Mouse (Mus musculus) erythroblast, embryonic 14.5 days (primary cell): Measurements from ENCODE around the gene Gpbp1. TPM values are rescaled to one million over a fixed set of nuclear protein-coding genes. Genes with fewer than 3 reads are reported as not detected.

Experiments used
- H3K27me3 ChIP-seq: 2 replicates; pipeline ENCODE4 v1.6.1; 2012; ENCODE audit warnings: inconsistent platforms; ENCODE audit not compliant: control insufficient read depth
- H3K36me3 ChIP-seq: 2 replicates; pipeline ENCODE4 v1.6.1; 2012; ENCODE audit warnings: mild to moderate bottlenecking, inconsistent platforms; ENCODE audit not compliant: control insufficient read depth
- H3K4me1 ChIP-seq: 2 replicates; pipeline ENCODE4 v1.6.1; 2012; ENCODE audit warnings: inconsistent platforms; ENCODE audit not compliant: control insufficient read depth
- H3K4me3 ChIP-seq: replicated peaks from 2 replicates; pipeline ENCODE3; 2012; ENCODE audit warnings: moderate library complexity, mild to moderate bottlenecking, inconsistent platforms
- H3K9me3 ChIP-seq: 2 replicates; pipeline ENCODE4 v1.6.1; 2012; ENCODE audit warnings: low read length, inconsistent platforms, mixed read lengths; ENCODE audit not compliant: control insufficient read depth
- GATA1 ChIP-seq: IDR thresholded peaks from 2 replicates; pipeline ENCODE4 v1.6.1; 2012; ENCODE audit warnings: low read length, inconsistent platforms, mixed read lengths
- TAL1 ChIP-seq: IDR thresholded peaks from 3 replicates; pipeline ENCODE4 v1.6.1; 2012; ENCODE audit warnings: low read length, inconsistent platforms, mixed read lengths
- polyA plus RNA-seq: library from polyadenylated mRNA; stranded (reverse); fragments of >175 nt; gene quantifications from 2 replicates; pipeline ENCODE4 v1.2.3, GENCODE M21; 2012

Gpbp1 gene
- polyA plus RNA-seq: 0.45 and 0.73 TPM in 2 replicates

DNA sequence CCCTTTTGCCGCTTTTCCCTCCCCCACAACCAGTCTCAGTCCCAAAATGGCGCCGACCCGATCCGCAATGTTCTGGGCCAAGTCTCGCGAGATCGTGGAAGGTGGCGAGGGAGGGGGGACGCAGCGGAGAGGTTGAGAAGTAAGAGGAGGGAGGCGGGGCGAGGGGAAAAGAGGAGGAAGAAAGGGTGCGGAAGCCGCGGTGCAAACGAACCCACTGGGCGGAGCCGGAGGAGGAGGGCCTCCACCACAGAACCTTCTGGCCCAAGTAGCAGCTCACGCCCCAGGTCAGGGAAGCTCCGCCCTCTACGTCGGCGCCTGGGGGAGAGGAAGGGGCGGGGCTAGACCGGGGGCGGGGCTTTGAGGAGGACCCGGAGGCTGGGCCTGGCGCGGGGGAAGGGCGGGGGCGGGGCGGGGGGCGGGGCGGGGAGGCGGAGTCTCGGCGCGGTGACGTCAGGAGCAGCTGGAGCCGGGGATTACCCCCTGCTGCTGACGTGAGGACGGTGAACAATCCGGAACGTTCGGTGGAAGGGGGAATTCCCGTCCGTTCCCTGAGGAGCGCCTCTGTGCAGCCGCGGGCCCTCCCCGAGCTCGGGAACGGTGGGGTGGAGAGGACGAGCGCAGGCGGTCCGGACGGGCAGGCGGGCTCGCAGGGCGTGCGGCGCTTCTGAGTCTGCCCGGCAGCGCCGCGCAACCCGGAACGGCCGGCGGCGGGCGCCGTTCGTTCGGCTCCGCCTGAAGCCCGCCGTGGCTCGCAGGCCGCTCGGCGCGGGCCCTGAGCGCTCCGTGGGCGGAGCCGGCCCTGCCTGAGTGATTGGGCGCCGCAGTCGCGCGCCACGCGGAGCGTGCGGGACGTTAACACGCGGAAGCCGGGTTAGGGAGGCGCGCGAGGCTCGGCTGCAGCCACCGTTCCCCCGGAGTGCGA lies at the start of gene Gpbp1:
TSS of gene Gpbp1 (minus strand) at position 310 of the 922 bp plus-strand sequence.
- no peak for TF ChIP-seq GATA1
- no peak for TF ChIP-seq TAL1
- Histone ChIP-seq H3K9me3 (no peaks in the 10 kb centered on the region), H3K36me3 (peaks cover 20% of the 10 kb centered on the region), H3K4me3 (peak within 1 kb of the TSS; percentile 98), H3K4me1 (peaks cover 38% of the 10 kb centered on the region), H3K27me3 (peaks cover 41% of the 10 kb centered on the region)

- peaks cover 10% of the 10 kb centered on the region for H3K4me1 ChIP-seq
- H3K9me3 ChIP-seq: no peaks in the 10 kb centered on the region
- no peaks in the 10 kb centered on the region for H3K36me3 ChIP-seq
- TF ChIP-seq TAL1 (no peak), GATA1 (no peak)
- H3K4me3 ChIP-seq: no peak overlapping the region
- H3K27me3 ChIP-seq: no peaks in the 10 kb centered on the region
Measured at GRCm38 (mm10) chr13:111537718-111538117, 47.8 kb upstream of the Gpbp1 start.

GRCm38 (mm10) chr13:111536207-111536887 lies 46.4 kb upstream of the Gpbp1 start:
- no peak overlapping the region for H3K4me3 ChIP-seq
- TF ChIP-seq TAL1 (no peak), GATA1 (no peak)
- no peaks in the 10 kb centered on the region for H3K36me3 ChIP-seq
- no peaks in the 10 kb centered on the region for H3K27me3 ChIP-seq
- H3K4me1 ChIP-seq: peaks cover 10% of the 10 kb centered on the region
- no peaks in the 10 kb centered on the region for H3K9me3 ChIP-seq

DNA sequence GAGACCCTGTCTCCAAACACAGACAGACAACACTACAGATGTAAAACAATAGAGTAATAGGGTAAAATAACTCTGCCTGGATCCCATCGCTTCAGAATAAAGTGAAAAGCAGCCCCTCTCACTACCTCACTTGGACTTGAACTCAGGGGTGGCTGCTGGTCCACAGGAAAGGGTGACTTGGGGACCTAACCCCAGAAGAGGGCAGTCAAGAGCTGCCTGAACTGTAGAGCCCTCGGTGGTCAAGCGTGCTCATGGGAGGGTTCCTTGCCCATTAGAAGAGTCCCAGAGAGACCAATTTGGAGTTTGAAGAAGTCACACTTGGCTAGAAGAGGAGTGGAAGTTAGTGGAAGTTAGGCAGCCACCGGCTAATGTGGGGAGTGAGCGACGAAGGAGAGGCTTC lies 44.2 kb upstream of the Gpbp1 start:
- Histone ChIP-seq H3K36me3 (no peaks in the 10 kb centered on the region), H3K4me1 (peaks cover 10% of the 10 kb centered on the region), H3K4me3 (no peak overlapping the region), H3K9me3 (no peaks in the 10 kb centered on the region), H3K27me3 (no peaks in the 10 kb centered on the region)
- no peak for TF ChIP-seq TAL1
- TF ChIP-seq GATA1: no peak

DNA sequence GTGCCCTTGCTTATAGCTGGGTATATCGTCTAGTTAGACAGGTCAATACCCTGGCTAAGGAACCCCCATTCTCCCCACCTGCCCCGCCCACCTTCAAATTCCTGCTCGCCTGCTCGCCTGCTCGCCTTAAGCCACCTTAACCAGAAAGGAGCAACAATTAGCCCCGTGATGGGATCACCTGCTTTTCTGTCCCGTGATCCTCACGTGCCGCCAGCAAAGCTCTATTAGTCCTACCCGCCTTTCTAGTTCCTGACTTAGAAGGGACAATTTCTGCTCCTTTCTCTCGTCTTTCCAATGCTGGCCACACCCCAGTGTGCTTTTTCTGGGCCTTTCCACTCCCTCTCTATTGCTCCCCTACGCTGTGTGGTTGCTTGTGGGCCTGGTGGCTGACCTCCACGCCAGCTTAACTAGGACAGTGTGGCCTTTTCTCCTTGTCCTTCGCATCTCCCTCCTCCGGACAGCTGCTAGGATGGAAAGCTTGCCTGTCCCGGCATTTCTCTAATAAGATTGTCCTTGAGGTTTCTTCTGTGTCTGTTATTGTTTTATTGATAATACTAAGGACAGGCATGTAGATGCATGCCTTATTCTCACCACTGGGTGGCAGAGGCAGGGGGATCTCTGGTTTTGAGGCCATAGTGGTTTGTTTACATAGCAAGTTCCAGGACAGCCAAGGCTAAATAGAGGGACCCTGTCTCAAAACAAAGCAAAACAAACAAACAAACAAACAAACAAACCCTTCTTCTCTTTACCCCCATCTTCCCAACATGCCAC lies 42.5 kb upstream of the Gpbp1 start:
- no peaks in the 10 kb centered on the region for H3K27me3 ChIP-seq
- H3K9me3 ChIP-seq: no peaks in the 10 kb centered on the region
- TF ChIP-seq GATA1 (no peak), TAL1 (no peak)
- H3K4me1 ChIP-seq: peaks cover 10% of the 10 kb centered on the region
- H3K36me3 ChIP-seq: no peaks in the 10 kb centered on the region
- H3K4me3 ChIP-seq: no peak overlapping the region

DNA sequence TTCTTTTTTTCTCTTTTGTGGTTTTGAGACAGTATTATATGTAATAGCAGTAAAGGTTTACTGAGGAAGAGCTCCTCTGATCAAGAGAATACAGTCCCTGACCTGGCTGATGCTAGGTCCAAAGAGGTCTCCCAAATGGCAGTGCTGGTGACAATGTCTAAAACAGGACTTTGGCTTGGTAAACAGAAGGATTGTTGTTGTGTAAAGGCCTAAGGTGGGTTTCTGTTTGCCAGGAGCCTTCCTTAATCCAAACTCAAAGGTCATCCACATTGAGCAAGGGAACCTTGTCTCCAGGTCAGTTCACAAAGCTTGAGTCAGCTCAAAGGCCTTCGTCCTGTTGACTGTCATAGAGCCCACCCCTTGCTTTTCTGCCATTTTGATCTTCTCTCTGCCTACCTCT lies 41.8 kb upstream of the Gpbp1 start:
- Histone ChIP-seq H3K4me1 (peaks cover 10% of the 10 kb centered on the region), H3K9me3 (no peaks in the 10 kb centered on the region), H3K27me3 (no peaks in the 10 kb centered on the region), H3K36me3 (no peaks in the 10 kb centered on the region), H3K4me3 (no peak overlapping the region)
- TF ChIP-seq GATA1 (no peak), TAL1 (no peak)

GRCm38 (mm10) chr13:111524277-111524676 lies 34.4 kb upstream of the Gpbp1 start:
- no peaks in the 10 kb centered on the region for H3K4me1 ChIP-seq
- no peaks in the 10 kb centered on the region for H3K36me3 ChIP-seq
- no peaks in the 10 kb centered on the region for H3K9me3 ChIP-seq
- H3K27me3 ChIP-seq: no peaks in the 10 kb centered on the region
- no peak overlapping the region for H3K4me3 ChIP-seq
- TF ChIP-seq TAL1 (no peak), GATA1 (no peak)

DNA sequence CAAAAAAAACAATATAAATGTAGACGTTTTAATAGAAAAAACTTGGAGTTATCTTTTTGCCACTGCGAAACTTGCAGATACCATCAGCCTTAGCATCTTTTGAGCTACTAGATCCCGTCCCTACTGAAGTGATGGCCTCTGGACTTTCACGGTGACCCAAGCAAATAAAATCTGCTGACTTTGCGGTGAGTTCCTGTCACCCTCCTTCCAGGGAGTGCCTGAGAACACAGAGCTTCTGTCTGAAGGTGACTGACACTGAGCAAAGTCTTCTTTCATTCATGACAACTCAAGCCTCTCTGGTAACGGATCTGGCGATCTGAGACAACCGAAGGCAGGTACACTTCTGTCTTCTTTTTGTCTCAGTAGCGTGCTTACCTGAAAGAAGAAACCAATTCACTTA lies 32.4 kb upstream of the Gpbp1 start:
- Histone ChIP-seq H3K4me3 (no peak overlapping the region), H3K9me3 (no peaks in the 10 kb centered on the region), H3K27me3 (no peaks in the 10 kb centered on the region), H3K4me1 (no peaks in the 10 kb centered on the region), H3K36me3 (no peaks in the 10 kb centered on the region)
- TF ChIP-seq TAL1 (no peak), GATA1 (no peak)

DNA sequence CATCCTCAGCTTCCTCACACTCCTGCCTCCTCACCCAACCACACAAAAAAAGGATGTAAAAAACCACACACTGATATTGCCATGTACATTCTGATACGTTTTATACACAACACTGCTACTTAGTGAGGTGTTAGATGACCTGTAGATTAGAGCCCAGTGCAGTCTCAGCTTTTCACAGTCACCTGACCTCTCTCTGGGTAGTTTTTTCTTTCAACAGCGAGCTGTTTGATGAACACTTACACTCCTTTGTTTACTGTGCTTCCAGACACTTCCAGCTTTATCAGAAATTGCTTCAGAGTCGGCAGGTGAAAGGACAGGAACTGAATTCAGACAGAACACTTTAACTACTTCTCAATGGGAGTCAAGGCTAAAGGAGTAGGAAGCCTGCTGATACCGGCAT lies 30.5 kb upstream of the Gpbp1 start:
- Histone ChIP-seq H3K36me3 (no peaks in the 10 kb centered on the region), H3K4me1 (no peaks in the 10 kb centered on the region), H3K9me3 (no peaks in the 10 kb centered on the region), H3K4me3 (no peak overlapping the region), H3K27me3 (no peaks in the 10 kb centered on the region)
- TF ChIP-seq TAL1: no peak
- TF ChIP-seq GATA1: no peak
